Mouse (Mus musculus): Measurements from ENCODE around the gene B3glct. TPM values are rescaled to one million over a fixed set of nuclear protein-coding genes. Genes with fewer than 3 reads are reported as not detected.

Gene B3glct
- total and polyA plus RNA-seq, 2 experiments = 0.66 to 1.1 TPM

DNA sequence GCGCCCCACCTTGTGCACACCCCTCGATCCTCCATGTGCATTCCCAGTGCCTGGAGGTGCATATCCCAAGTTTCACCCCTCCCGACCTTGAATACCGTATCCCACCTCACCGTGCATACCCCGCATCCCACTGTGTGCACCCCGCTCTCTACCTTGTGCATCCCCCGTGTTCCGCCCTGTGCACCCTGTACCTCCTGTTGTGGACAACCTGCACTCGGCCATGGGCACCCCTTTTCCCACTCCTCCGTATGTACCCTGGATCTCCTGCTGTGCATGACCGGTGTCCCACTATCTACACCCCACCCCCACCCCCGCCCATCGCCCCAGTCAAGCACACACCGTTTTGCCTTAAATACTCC lies 939 bp downstream of the B3glct start:
- Histone ChIP-seq H3K4me1 (ENCODE audit: control insufficient read depth, insufficient read depth, low read length) (peaks cover 1% of the 10 kb centered on the region; the same call in 1 of the 2 replicates), H3K27me3 (ENCODE audit: control insufficient read depth, insufficient read depth, low read length) (no peaks in the 10 kb centered on the region), H3K27ac (replicated peaks; ENCODE audit: insufficient read depth, low read depth, low read length) (no peak overlapping the region), H3K36me3 (ENCODE audit: control insufficient read depth, insufficient read depth, low read length) (no peaks in the 10 kb centered on the region), H3K79me2 (ENCODE audit: control insufficient read depth, insufficient read depth, low read length) (no peaks in the 10 kb centered on the region), H3K4me3 (ENCODE audit: insufficient read depth, low read depth, low read length) (peak overlapping the region; percentile 84; the same call in 1 of the 2 replicates), H3K9ac (ENCODE audit: low read depth, low read length) (peak overlapping the region; percentile 67)
- no peak for TF ChIP-seq CTCF (IDR thresholded peaks at IDR 0.05; ENCODE audit: low read depth, low read length)
- TF ChIP-seq POLR2A (IDR thresholded peaks at IDR 0.05; ENCODE audit: extremely low read depth, insufficient read depth, low read length) = no peak
- 7% methylated on average over 15 of the region's 15 CpGs for WGBS
- DNase-seq (ENCODE audit: extremely low read depth, low read depth, low spot score) = no peak

- 25% methylated on average over 12 of the region's 12 CpGs for WGBS
- H3K79me2 ChIP-seq (ENCODE audit: control insufficient read depth, insufficient read depth, low read length) = no peaks in the 10 kb centered on the region
- peaks cover 1% of the 10 kb centered on the region; the same call in 1 of the 2 replicates for H3K4me1 ChIP-seq (ENCODE audit: control insufficient read depth, insufficient read depth, low read length)
- TF ChIP-seq CTCF (IDR thresholded peaks at IDR 0.05; ENCODE audit: low read depth, low read length) (no peak), POLR2A (IDR thresholded peaks at IDR 0.05; ENCODE audit: extremely low read depth, insufficient read depth, low read length) (no peak)
- H3K4me3 ChIP-seq (ENCODE audit: insufficient read depth, low read depth, low read length) = no peak overlapping the region
- no peaks in the 10 kb centered on the region for H3K27me3 ChIP-seq (ENCODE audit: control insufficient read depth, insufficient read depth, low read length)
- H3K27ac ChIP-seq (replicated peaks; ENCODE audit: insufficient read depth, low read depth, low read length) = no peak overlapping the region
- no peaks in the 10 kb centered on the region for H3K36me3 ChIP-seq (ENCODE audit: control insufficient read depth, insufficient read depth, low read length)
- H3K9ac ChIP-seq (ENCODE audit: low read depth, low read length) = no peak overlapping the region
- DNase-seq (ENCODE audit: extremely low read depth, low read depth, low spot score) = no peak
Observed at GRCm38 (mm10) chr5:149679362-149679761, 1.3 kb downstream of the B3glct start.

DNA sequence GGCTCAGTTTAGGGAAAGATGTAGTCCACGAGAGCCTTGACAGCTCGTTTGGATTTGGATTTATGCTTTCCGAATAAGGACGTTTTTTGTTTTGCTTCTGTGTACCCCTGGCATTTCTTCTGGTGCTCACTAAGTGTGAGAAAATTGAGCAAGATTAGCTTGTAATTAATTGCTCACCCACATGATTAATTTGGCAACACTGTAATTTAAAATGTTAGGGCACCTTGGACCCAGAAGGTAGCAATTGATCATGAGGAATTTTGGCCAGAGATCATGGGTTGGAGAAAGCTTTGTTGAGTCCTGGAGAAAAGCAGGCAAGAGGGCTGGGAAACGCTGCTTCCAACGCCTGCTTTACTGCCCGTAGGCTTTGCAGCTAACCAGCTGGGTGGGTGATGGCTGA lies 1.9 kb downstream of the B3glct start:
- Histone ChIP-seq H3K4me3 (ENCODE audit: insufficient read depth, low read depth, low read length) (no peak overlapping the region), H3K4me1 (ENCODE audit: control insufficient read depth, insufficient read depth, low read length) (peaks cover 1% of the 10 kb centered on the region; the same call in 1 of the 2 replicates), H3K79me2 (ENCODE audit: control insufficient read depth, insufficient read depth, low read length) (no peaks in the 10 kb centered on the region), H3K27ac (replicated peaks; ENCODE audit: insufficient read depth, low read depth, low read length) (no peak overlapping the region), H3K27me3 (ENCODE audit: control insufficient read depth, insufficient read depth, low read length) (no peaks in the 10 kb centered on the region), H3K9ac (ENCODE audit: low read depth, low read length) (no peak overlapping the region), H3K36me3 (ENCODE audit: control insufficient read depth, insufficient read depth, low read length) (no peaks in the 10 kb centered on the region)
- no peak for TF ChIP-seq POLR2A (IDR thresholded peaks at IDR 0.05; ENCODE audit: extremely low read depth, insufficient read depth, low read length)
- TF ChIP-seq CTCF (IDR thresholded peaks at IDR 0.05; ENCODE audit: low read depth, low read length) = no peak
- DNase-seq (ENCODE audit: extremely low read depth, low read depth, low spot score) = no peak
- 86% methylated on average over 7 of the region's 7 CpGs for WGBS

DNA sequence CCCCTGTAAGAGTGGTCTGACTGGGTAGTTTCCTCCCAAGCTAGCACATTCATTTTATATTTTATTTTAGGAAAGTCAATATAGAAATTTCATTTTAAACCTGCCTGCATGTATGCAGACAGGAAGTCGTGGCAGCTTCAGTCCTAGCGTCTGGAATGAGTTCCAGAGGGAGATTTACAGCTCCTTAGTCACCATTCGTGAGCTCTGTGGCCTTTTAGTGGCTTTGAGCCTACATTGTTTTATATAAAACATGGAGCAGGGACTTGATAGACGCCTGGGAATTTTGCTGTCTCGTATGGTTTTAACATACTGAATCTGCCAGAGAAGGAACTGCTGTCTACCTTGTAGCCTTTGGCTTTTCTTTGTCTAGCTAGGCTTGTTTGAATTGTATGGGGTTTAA lies 2.9 kb downstream of the B3glct start:
- Histone ChIP-seq H3K79me2 (ENCODE audit: control insufficient read depth, insufficient read depth, low read length) (no peaks in the 10 kb centered on the region), H3K4me1 (ENCODE audit: control insufficient read depth, insufficient read depth, low read length) (peaks cover 1% of the 10 kb centered on the region; the same call in 1 of the 2 replicates), H3K27me3 (ENCODE audit: control insufficient read depth, insufficient read depth, low read length) (no peaks in the 10 kb centered on the region), H3K27ac (replicated peaks; ENCODE audit: insufficient read depth, low read depth, low read length) (no peak overlapping the region), H3K9ac (ENCODE audit: low read depth, low read length) (no peak overlapping the region), H3K4me3 (ENCODE audit: insufficient read depth, low read depth, low read length) (no peak overlapping the region), H3K36me3 (ENCODE audit: control insufficient read depth, insufficient read depth, low read length) (no peaks in the 10 kb centered on the region)
- 86% methylated on average over 5 of the region's 5 CpGs for WGBS
- TF ChIP-seq CTCF (IDR thresholded peaks at IDR 0.05; ENCODE audit: low read depth, low read length) (no peak), POLR2A (IDR thresholded peaks at IDR 0.05; ENCODE audit: extremely low read depth, insufficient read depth, low read length) (no peak)
- no peak for DNase-seq (ENCODE audit: extremely low read depth, low read depth, low spot score)

DNA sequence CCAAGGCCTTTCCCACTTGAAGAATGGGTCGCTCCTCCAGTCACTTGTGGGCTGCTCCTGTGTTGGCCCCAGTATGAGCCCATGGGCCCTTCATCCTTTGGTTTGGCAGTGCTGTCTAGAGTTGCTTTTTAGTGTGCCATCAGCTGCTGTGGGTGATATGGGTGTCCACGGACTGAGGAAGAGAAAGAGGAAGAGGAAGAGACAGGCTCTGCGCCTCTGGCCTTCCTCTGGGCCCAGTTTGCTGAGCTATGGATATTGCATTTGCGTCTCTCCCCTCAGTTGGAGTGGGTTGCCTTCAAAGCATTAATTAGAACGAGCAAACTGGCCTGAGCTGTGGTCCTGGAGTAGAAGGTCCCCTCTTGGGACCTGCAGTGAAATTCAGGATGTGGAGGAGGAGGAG lies 11.8 kb downstream of the B3glct start:
- no peak for DNase-seq (ENCODE audit: extremely low read depth, low read depth, low spot score)
- TF ChIP-seq CTCF (IDR thresholded peaks at IDR 0.05; ENCODE audit: low read depth, low read length) (no peak), POLR2A (IDR thresholded peaks at IDR 0.05; ENCODE audit: extremely low read depth, insufficient read depth, low read length) (no peak)
- H3K36me3 ChIP-seq (ENCODE audit: control insufficient read depth, insufficient read depth, low read length) = no peaks in the 10 kb centered on the region
- H3K27me3 ChIP-seq (ENCODE audit: control insufficient read depth, insufficient read depth, low read length) = no peaks in the 10 kb centered on the region
- 68% methylated on average over 5 of the region's 5 CpGs for WGBS
- H3K4me3 ChIP-seq (ENCODE audit: insufficient read depth, low read depth, low read length) = no peak overlapping the region
- H3K79me2 ChIP-seq (ENCODE audit: control insufficient read depth, insufficient read depth, low read length) = no peaks in the 10 kb centered on the region
- no peak overlapping the region for H3K9ac ChIP-seq (ENCODE audit: low read depth, low read length)
- no peaks in the 10 kb centered on the region for H3K4me1 ChIP-seq (ENCODE audit: control insufficient read depth, insufficient read depth, low read length)
- H3K27ac ChIP-seq (replicated peaks; ENCODE audit: insufficient read depth, low read depth, low read length) = no peak overlapping the region

- H3K4me1 ChIP-seq (ENCODE audit: control insufficient read depth, insufficient read depth, low read length) = no peaks in the 10 kb centered on the region
- H3K27ac ChIP-seq (replicated peaks; ENCODE audit: insufficient read depth, low read depth, low read length) = no peak overlapping the region
- 80% methylated on average over 11 of the region's 11 CpGs for WGBS
- TF ChIP-seq CTCF (IDR thresholded peaks at IDR 0.05; ENCODE audit: low read depth, low read length) (no peak), POLR2A (IDR thresholded peaks at IDR 0.05; ENCODE audit: extremely low read depth, insufficient read depth, low read length) (no peak)
- H3K9ac ChIP-seq (ENCODE audit: low read depth, low read length) = no peak overlapping the region
- no peak overlapping the region for H3K4me3 ChIP-seq (ENCODE audit: insufficient read depth, low read depth, low read length)
- H3K27me3 ChIP-seq (ENCODE audit: control insufficient read depth, insufficient read depth, low read length) = no peaks in the 10 kb centered on the region
- no peaks in the 10 kb centered on the region for H3K36me3 ChIP-seq (ENCODE audit: control insufficient read depth, insufficient read depth, low read length)
- H3K79me2 ChIP-seq (ENCODE audit: control insufficient read depth, insufficient read depth, low read length) = no peaks in the 10 kb centered on the region
- no peak for DNase-seq (ENCODE audit: extremely low read depth, low read depth, low spot score)
Observed at GRCm38 (mm10) chr5:149692548-149692947, 14.5 kb downstream of the B3glct start.
